In the genomic region with DNA sequence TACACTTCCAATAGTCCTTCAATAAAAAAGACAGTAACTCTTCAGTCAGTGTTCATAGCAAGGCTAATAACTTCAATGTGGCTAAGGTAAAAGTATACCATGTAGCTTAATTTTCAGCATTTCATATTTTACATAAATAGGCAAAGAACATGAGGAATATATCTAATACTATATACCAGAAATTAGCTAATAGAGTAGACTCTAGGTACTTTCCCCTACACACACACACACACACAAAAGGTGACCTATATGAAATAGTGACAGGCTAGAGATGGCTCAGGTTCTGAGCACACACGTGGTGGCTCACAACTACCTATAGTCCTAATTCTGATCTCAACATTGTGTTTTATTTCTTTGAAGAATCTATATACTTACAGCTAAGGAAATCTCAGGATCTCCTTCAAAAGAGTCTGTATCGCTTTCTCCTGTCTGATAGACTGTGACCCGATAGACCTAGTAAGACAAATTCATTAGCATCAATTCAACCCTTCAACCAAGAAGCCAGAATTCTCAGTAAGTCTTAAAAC, we compare ENCODE assay signal across 16 mouse cellular contexts.
"Had no signal": no experiment of that assay in that cellular context is flagged by ENCODE, and none has a peak within 500 bp of the region (broad histone marks: within the 10 kb centered on the region; RNA-seq: fewer than 3 reads in every experiment).

No protein-coding gene starts in this region.

- DNase-seq: cerebellum, adult 9-10 months; cerebellum, adult 9-11 months; cerebellum, postnatal 10 days; cerebellum, postnatal 14 days; cerebellum, postnatal 25 days; cerebellum, postnatal 36 days; embryo, embryonic 11 days; forebrain, postnatal 0 days; gastrocnemius, adult 2 months; gastrocnemius, postnatal 10 days; gastrocnemius, postnatal 14 days; gastrocnemius, postnatal 25 days; gastrocnemius, postnatal 36 days; heart, adult 11 months; heart, adult 18-20 months; heart, adult 2 months had no signal
